9 mouse cellular contexts compared by ENCODE assay signal in the genomic region with DNA sequence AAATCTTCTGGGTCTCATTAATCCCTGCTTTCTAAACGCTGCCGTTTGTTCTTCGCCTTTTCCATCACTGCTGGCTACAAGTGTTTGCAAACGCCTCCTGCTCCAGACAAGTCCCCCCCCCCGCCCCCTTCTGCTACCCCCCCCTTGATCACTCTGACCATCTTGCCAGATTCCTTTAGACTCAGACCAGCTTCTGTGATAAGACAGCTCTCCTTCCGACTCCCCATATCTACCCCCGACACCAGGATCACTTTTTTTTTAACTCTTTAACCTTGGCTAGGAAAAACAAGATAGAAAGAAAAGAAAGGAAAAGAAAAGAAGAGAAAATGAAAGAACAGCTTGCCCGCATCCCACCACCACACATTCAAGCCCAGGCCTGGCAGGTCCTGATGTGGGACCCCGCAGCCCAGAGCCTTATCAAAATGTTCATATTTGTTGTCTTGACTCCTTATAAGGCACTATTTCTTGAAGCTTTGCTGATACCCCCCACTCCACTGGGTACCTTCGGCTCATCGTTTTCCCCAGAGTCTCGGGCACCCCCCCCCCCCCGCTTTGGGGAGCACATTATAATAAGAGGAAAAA. TPM values are rescaled to one million over a fixed set of nuclear protein-coding genes. Genes with fewer than 3 reads are reported as not detected.
DNase-seq lines count a peak whose midpoint lies in the region; ATAC-seq and TF ChIP-seq lines count a peak whose summit lies in the region.
"Had no signal": no experiment of that assay in that cellular context is flagged by ENCODE, and none has a peak within 500 bp of the region (broad histone marks: within the 10 kb centered on the region; RNA-seq: fewer than 3 reads in every experiment).

No protein-coding gene starts in this region.

- peak; percentile 66 to 84; a peak in 3 of 4 replicates for TF ChIP-seq EP300 in MEL (IDR thresholded peaks at IDR 0.05; ENCODE audit: low read depth in 1 of 2, low read length in 2 of 2)

- TF ChIP-seq POLR2A in MEL (IDR thresholded peaks at IDR 0.05; ENCODE audit: control insufficient read depth in 1 of 2, insufficient read depth in 1 of 2, low read depth in 1 of 2, low read length in 2 of 2, poor library complexity in 1 of 2): no peak

- no peaks in the 10 kb centered on the region for H3K36me3 ChIP-seq in heart, embryonic 14.5 days (ENCODE audit: control insufficient read depth, insufficient read depth, low read length)
- peaks cover 0 to 18% of the 10 kb centered on the region in 2 experiments; a peak in 2 of 4 replicates for H3K36me3 ChIP-seq in MEL (ENCODE audit: control insufficient read depth in 1 of 2, insufficient read depth in 2 of 2, low read length in 2 of 2)
- no peaks in the 10 kb centered on the region for H3K36me3 ChIP-seq in hindbrain, embryonic 11.5 days (ENCODE audit: control insufficient read depth, insufficient read depth, low read length)

- H3K27ac ChIP-seq in heart, embryonic 14.5 days (replicated peaks in 1 of 2; ENCODE audit: control insufficient read depth in 1 of 2, insufficient read depth in 1 of 2, low read depth in 2 of 2, low read length in 2 of 2): peak overlapping the region; percentile 11 to 92; a peak in 3 of 4 replicates
- H3K27ac ChIP-seq in MEL (ENCODE audit: control insufficient read depth, low read depth, low read length): peak overlapping the region; percentile 72
- H3K27ac ChIP-seq in hindbrain, embryonic 11.5 days (ENCODE audit: low read depth, low read length): no peak overlapping the region

- no peaks in the 10 kb centered on the region; the same call in 1 of the 2 replicates for H3K27me3 ChIP-seq in heart, embryonic 14.5 days (ENCODE audit: control insufficient read depth, insufficient read depth, low read length)
- peaks cover 4 to 6% of the 10 kb centered on the region in 2 experiments for H3K27me3 ChIP-seq in MEL (ENCODE audit: control insufficient read depth in 1 of 2, insufficient read depth in 2 of 2, low read length in 2 of 2)
- no peaks in the 10 kb centered on the region; the same call in 1 of the 2 replicates for H3K27me3 ChIP-seq in hindbrain, embryonic 11.5 days (ENCODE audit: control insufficient read depth, insufficient read depth, low read length)
- H3K27me3 ChIP-seq: Patski had no signal

- no peak for TF ChIP-seq RAD21 in MEL (IDR thresholded peaks at IDR 0.05; ENCODE audit: low read depth, low read length)

- H3K9ac ChIP-seq in heart, embryonic 14.5 days (ENCODE audit: low read length): peak overlapping the region; percentile 98
- H3K9ac ChIP-seq in MEL (ENCODE audit: control insufficient read depth, low read depth, low read length, poor library complexity, severe bottlenecking): peak overlapping the region; percentile 89
- H3K9ac ChIP-seq in hindbrain, embryonic 11.5 days (ENCODE audit: low read depth, low read length): peak overlapping the region; percentile 95

- H3K79me2 ChIP-seq in MEL (ENCODE audit: control insufficient read depth, insufficient read depth, low read length, poor library complexity): peaks cover 37% of the 10 kb centered on the region

- peak overlapping the region; percentile 57 to 96 for H3K4me3 ChIP-seq in heart, embryonic 14.5 days (ENCODE audit: control insufficient read depth in 1 of 2, insufficient read depth in 1 of 2, low read depth in 1 of 2, low read length in 2 of 2)
- peak overlapping the region; percentile 78 to 98 for H3K4me3 ChIP-seq in MEL (ENCODE audit: control insufficient read depth in 1 of 2, insufficient read depth in 1 of 2, low read depth in 2 of 2, low read length in 2 of 2)
- peak overlapping the region; percentile 96 for H3K4me3 ChIP-seq in hindbrain, embryonic 11.5 days (ENCODE audit: low read depth, low read length)

- no peaks in the 10 kb centered on the region for H3K9me3 ChIP-seq in heart, embryonic 14.5 days (ENCODE audit: control insufficient read depth, low read length)
- no peaks in the 10 kb centered on the region for H3K9me3 ChIP-seq in MEL (replicated peaks; ENCODE audit: insufficient read depth, low read length)
- H3K9me3 ChIP-seq in hindbrain, embryonic 11.5 days (ENCODE audit: control insufficient read depth, low read length): no peaks in the 10 kb centered on the region

- no peak for ATAC-seq in heart, embryonic 14.5 days (ENCODE audit: insufficient number of reproducible peaks, insufficient read depth, low FRiP score, low read depth)
- ATAC-seq in hindbrain, embryonic 11.5 days (ENCODE audit: low FRiP score): no peak; the same call in 1 of the 2 replicates
- ATAC-seq in megakaryocyte-erythroid progenitor cell, adult 5-6 weeks (replicated peaks; ENCODE audit: low FRiP score, low TSS enrichment, poor library complexity, severe bottlenecking): peak; percentile 49
- ATAC-seq in frontal cortex, adult (ENCODE audit: low TSS enrichment): no peak

- 2% methylated on average over 9 of the region's 13 CpGs for WGBS in heart, embryonic 14.5 days
- 7% methylated on average over 11 of the region's 13 CpGs for WGBS in hindbrain, embryonic 11.5 days

- no peak for TF ChIP-seq CTCF in MEL (IDR thresholded peaks at IDR 0.05 in 2 of 3, conservative IDR thresholded peaks at IDR 0.05 in 1 of 3; ENCODE audit: control insufficient read depth in 1 of 3, insufficient read depth in 1 of 3, low read depth in 2 of 3, low read length in 3 of 3, poor library complexity in 1 of 3, severe bottlenecking in 1 of 3)

- peak overlapping the region; percentile 94 for H3K4me2 ChIP-seq in heart, embryonic 14.5 days (ENCODE audit: low read length)
- H3K4me2 ChIP-seq in hindbrain, embryonic 11.5 days (replicated peaks; ENCODE audit: low read depth, low read length): peak overlapping the region; percentile 92

- DNase-seq in heart, postnatal 14 days: no peak
- DNase-seq in MEL (ENCODE audit: low read depth, low spot score): peak; percentile 78
- no peak for DNase-seq in hindbrain, embryonic 11.5 days (ENCODE audit: low spot score)
- DNase-seq in cerebellum, postnatal 14 days: no peak
- no peak for DNase-seq in layer of hippocampus, postnatal 10 days (ENCODE audit: low spot score in 2 of 2)

- peaks cover 6 to 26% of the 10 kb centered on the region in 2 experiments; a peak in 3 of 4 replicates for H3K4me1 ChIP-seq in heart, embryonic 14.5 days (ENCODE audit: control insufficient read depth in 2 of 2, insufficient read depth in 2 of 2, low read length in 2 of 2)
- H3K4me1 ChIP-seq in MEL (ENCODE audit: control insufficient read depth in 1 of 2, insufficient read depth in 2 of 2, low read length in 2 of 2): peaks cover 10 to 15% of the 10 kb centered on the region in 2 experiments
- H3K4me1 ChIP-seq in hindbrain, embryonic 11.5 days (replicated peaks; ENCODE audit: control insufficient read depth, insufficient read depth, low read length): peaks cover 5% of the 10 kb centered on the region; the same call in 1 of the 2 replicates

- intact Hi-C loops in heart, postnatal 14 days (cut with DNase I): no loop called here

TF ChIP-seq in MEL, 35 proteins besides CTCF, POLR2A, EP300 and RAD21 (continues in another document):
- peak; percentile 15; the same call in 1 of the 2 replicates for TF ChIP-seq SIN3A (IDR thresholded peaks at IDR 0.05; ENCODE audit: low read length)
- no peak for TF ChIP-seq CHD1 (IDR thresholded peaks at IDR 0.05; ENCODE audit: low read depth, low read length)
- peak; percentile 75 for TF ChIP-seq ETS1 (IDR thresholded peaks at IDR 0.05; ENCODE audit: low read depth, low read length)
- no peak for TF ChIP-seq E2F4 (IDR thresholded peaks at IDR 0.05; ENCODE audit: borderline replicate concordance, low read depth, low read length)
- TF ChIP-seq ZNF384 (IDR thresholded peaks at IDR 0.05; ENCODE audit: low read depth, low read length): peak; percentile 89
- no peak; the same call in 1 of the 2 replicates for TF ChIP-seq MXI1 (IDR thresholded peaks at IDR 0.05; ENCODE audit: low read depth, low read length)
- TF ChIP-seq HCFC1 (IDR thresholded peaks at IDR 0.05; ENCODE audit: low read depth, low read length): no peak
- TF ChIP-seq GABPA (IDR thresholded peaks at IDR 0.05; ENCODE audit: low read depth, low read length): no peak
- peak; percentile 44 for TF ChIP-seq TAL1 (IDR thresholded peaks at IDR 0.05; ENCODE audit: low read length)
- peak; percentile 88 for TF ChIP-seq TCF12 (IDR thresholded peaks at IDR 0.05; ENCODE audit: low read depth, low read length)
- TF ChIP-seq MAX (IDR thresholded peaks at IDR 0.05; ENCODE audit: low read length): no peak
- no peak for TF ChIP-seq MYC (IDR thresholded peaks at IDR 0.05; ENCODE audit: low read depth, low read length)
- TF ChIP-seq MAZ (IDR thresholded peaks at IDR 0.05; ENCODE audit: low read depth, low read length): peak; percentile 81; the same call in 1 of the 2 replicates
- no peak for TF ChIP-seq UBTF (IDR thresholded peaks at IDR 0.05; ENCODE audit: borderline replicate concordance, insufficient read depth, low read depth, low read length)
- peak; percentile 16; the same call in 1 of the 2 replicates for TF ChIP-seq MAFK (IDR thresholded peaks at IDR 0.05; ENCODE audit: borderline replicate concordance, low read depth, low read length)
- no peak for TF ChIP-seq NELFE (IDR thresholded peaks at IDR 0.05; ENCODE audit: low read depth, low read length)
- TF ChIP-seq USF1 (IDR thresholded peaks at IDR 0.05; ENCODE audit: low read depth, low read length): no peak

RNA-seq across cellular contexts. Expression of a gene that starts 1.0 kb away (rescaled TPM):
- polyA plus RNA-seq in heart, embryonic 14.5 days (2014; fragmentation: Nextera tagmentation; extraction: Ambion mirVana): 28.8 and 31.4 TPM in 2 replicates
- 10 to 100 TPM; 62.4 to 66.5 TPM for total RNA-seq in heart, postnatal 14 days (2021)
- 28.7 and 29.3 TPM in 2 replicates for total RNA-seq in MEL (2012; rRNA removed)
- polyA plus RNA-seq in MEL (2012; ENCODE audit: insufficient read depth in 1 of 2, insufficient read length in 2 of 2, low read depth in 1 of 2, low replicate concordance in 2 of 2, missing spikeins in 1 of 2): 10 to 100 TPM; 32.3 to 37.0 TPM
- 13.4 and 14.8 TPM in 2 replicates for polyA plus RNA-seq in hindbrain, embryonic 11.5 days (2014; fragmentation: Nextera tagmentation; extraction: Ambion mirVana)
- 45.1 and 53.5 TPM in 2 replicates for total RNA-seq in megakaryocyte-erythroid progenitor cell, adult 5-6 weeks (2014; fragmentation: Nextera tagmentation)
- 37.0 and 58.7 TPM in 2 replicates for total RNA-seq in megakaryocyte-erythroid progenitor cell, adult 5-6 weeks (2017)
- total RNA-seq in layer of hippocampus, postnatal 10 days (2021): 10 to 100 TPM; 12.2 to 13.0 TPM

RNA-seq across cellular contexts. Expression of a gene that starts 9.6 kb away (rescaled TPM):
- 5.6 and 6.4 TPM in 2 replicates for polyA plus RNA-seq in heart, embryonic 14.5 days (2014; fragmentation: Nextera tagmentation; extraction: Ambion mirVana)
- total RNA-seq in heart, postnatal 14 days (2021): 10 to 100 TPM; 28.1 to 28.7 TPM
- total RNA-seq in MEL (2012; rRNA removed): 54.2 and 59.0 TPM in 2 replicates
- 10 to 100 TPM in 1 of 2 experiments, not detected in 1; 86.8 TPM for polyA plus RNA-seq in MEL (2012; ENCODE audit: insufficient read depth in 1 of 2, insufficient read length in 2 of 2, low read depth in 1 of 2, low replicate concordance in 2 of 2, missing spikeins in 1 of 2)
- 1.4 and 1.8 TPM in 2 replicates for polyA plus RNA-seq in hindbrain, embryonic 11.5 days (2014; fragmentation: Nextera tagmentation; extraction: Ambion mirVana)
- 81.1 and 116 TPM in 2 replicates for total RNA-seq in megakaryocyte-erythroid progenitor cell, adult 5-6 weeks (2014; fragmentation: Nextera tagmentation)
- total RNA-seq in megakaryocyte-erythroid progenitor cell, adult 5-6 weeks (2017): 55.9 and 62.7 TPM in 2 replicates
- 1 to 10 TPM; 2.4 to 3.9 TPM for total RNA-seq in layer of hippocampus, postnatal 10 days (2021)

Comparison
In these comparisons a context has a peak if more than half of its experiments do, and no peak if none do; other contexts are left out.
1. RNA of a gene that starts 9.6 kb away (total RNA-seq): 55.9 to 116 TPM in megakaryocyte-erythroid progenitor cell, adult 5-6 weeks, 54.2 to 59.0 TPM in MEL and 28.1 to 28.7 TPM in heart, postnatal 14 days; 2.4 to 3.9 TPM in layer of hippocampus, postnatal 10 days; every median in the first group is over 4 times any median in the second.
2. Peak in every context shown above with its lines, with median percentiles within 50 percentile points of each other: H3K4me3 ChIP-seq and H3K9ac ChIP-seq.